Mouse (Mus musculus): ENCODE data around the gene Tcf7l1. TPM values are rescaled to one million over a fixed set of nuclear protein-coding genes. Genes with fewer than 3 reads are reported as not detected.

Tcf7l1 gene
- total and polyA plus RNA-seq, 2 experiments from 2014 or later: 3.1 to 5.8 TPM

DNA sequence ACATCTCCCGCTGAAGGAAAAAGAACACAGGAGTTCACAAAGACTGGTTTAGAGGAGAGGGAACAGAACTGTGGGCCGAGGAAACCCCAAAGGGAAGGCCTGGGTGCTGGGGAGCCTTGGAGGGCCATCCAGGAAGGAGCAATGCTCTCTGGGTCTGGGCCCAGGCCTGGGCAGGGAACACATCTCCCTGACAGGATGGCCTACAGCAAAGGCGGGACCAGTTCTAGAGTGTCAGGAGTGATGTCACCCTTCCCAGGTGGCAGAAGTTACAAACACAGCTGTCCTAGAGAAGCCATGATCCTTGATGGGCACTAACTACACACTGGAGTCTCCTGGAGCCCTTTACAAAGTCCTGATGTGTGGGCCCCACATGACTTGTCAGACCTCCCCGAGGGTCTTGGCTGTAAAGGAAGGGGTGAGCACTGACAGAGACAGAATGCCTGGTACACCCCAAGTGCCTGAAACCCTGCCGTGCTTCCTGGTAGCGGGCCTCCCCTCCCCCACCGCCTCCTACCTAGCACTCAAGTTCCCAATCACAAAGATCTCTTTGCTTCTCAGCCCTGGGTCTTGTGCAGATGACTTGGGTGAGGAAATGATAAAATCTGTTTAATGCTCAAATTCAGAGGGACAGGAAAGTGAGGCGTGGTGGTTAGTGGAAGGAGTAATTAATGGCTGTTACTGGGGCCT lies 64.4 kb downstream of the Tcf7l1 start:
- Histone ChIP-seq H3K27me3 (ENCODE audit: insufficient read depth, low read length) (no peaks in the 10 kb centered on the region), H3K9ac (replicated peaks; ENCODE audit: low read length, poor library complexity, severe bottlenecking) (no peak overlapping the region), H3K27ac (ENCODE audit: low read depth, low read length) (no peak overlapping the region), H3K4me3 (ENCODE audit: low read depth, low read length) (no peak overlapping the region), H3K36me3 (ENCODE audit: insufficient read depth, low read length) (no peaks in the 10 kb centered on the region), H3K4me1 (ENCODE audit: insufficient read depth, low read length) (peaks cover 5% of the 10 kb centered on the region), H3K4me2 (ENCODE audit: low read depth, low read length, poor library complexity, severe bottlenecking) (no peak overlapping the region), H3K9me3 (ENCODE audit: low read length) (no peaks in the 10 kb centered on the region)
- ATAC-seq (ENCODE audit: low FRiP score): no peak
- WGBS: 71% methylated on average over 8 of the region's 8 CpGs
- DNase-seq (ENCODE audit: low spot score): no peak
- TF ChIP-seq CTCF (IDR thresholded peaks at IDR 0.05): no peak

DNA sequence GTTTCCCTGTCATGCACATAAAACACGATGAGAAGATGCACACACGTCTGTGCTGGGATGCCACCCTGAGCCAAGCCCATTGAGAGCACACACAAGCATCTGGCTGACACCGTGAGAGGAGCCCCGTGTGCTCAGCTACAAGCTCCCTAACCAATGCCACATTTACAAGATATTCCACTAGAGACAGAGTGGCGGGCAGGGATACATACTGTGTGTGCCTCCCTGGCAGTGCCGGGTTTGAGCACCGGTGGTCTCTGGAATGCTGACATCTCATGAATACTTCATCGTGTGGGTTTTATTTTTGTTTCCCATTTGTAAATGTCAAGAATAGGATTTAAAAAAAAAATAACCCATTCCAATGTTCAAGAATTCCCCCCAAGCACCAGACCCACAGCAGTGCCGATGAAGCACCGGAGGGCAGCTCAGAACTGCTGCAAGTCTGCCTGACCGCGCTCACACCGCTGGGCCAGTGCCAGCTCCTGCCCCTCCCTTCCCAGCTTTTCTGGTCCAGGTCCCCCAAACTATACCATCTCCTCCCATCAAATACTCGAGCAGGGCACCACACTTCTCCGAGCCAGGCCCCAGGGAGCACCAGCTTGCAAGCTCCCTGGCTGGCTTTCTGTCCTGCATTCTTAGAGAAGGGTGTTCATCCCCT lies 65.2 kb downstream of the Tcf7l1 start:
- Histone ChIP-seq H3K27me3 (ENCODE audit: insufficient read depth, low read length) (no peaks in the 10 kb centered on the region), H3K4me2 (ENCODE audit: low read depth, low read length, poor library complexity, severe bottlenecking) (no peak overlapping the region), H3K9me3 (ENCODE audit: low read length) (no peaks in the 10 kb centered on the region), H3K9ac (replicated peaks; ENCODE audit: low read length, poor library complexity, severe bottlenecking) (no peak overlapping the region), H3K4me1 (ENCODE audit: insufficient read depth, low read length) (peaks cover 5% of the 10 kb centered on the region), H3K4me3 (ENCODE audit: low read depth, low read length) (no peak overlapping the region), H3K27ac (ENCODE audit: low read depth, low read length) (no peak overlapping the region), H3K36me3 (ENCODE audit: insufficient read depth, low read length) (no peaks in the 10 kb centered on the region)
- ATAC-seq (ENCODE audit: low FRiP score): no peak
- no peak for TF ChIP-seq CTCF (IDR thresholded peaks at IDR 0.05)
- no peak for DNase-seq (ENCODE audit: low spot score)
- 55% methylated on average over 15 of the region's 15 CpGs for WGBS

GRCm38 (mm10) chr6:72723143-72723542 lies 65.9 kb downstream of the Tcf7l1 start:
- Histone ChIP-seq H3K4me1 (ENCODE audit: insufficient read depth, low read length) (peaks cover 1% of the 10 kb centered on the region; the same call in 1 of the 2 replicates), H3K9ac (replicated peaks; ENCODE audit: low read length, poor library complexity, severe bottlenecking) (no peak overlapping the region), H3K27me3 (ENCODE audit: insufficient read depth, low read length) (no peaks in the 10 kb centered on the region), H3K27ac (ENCODE audit: low read depth, low read length) (no peak overlapping the region), H3K36me3 (ENCODE audit: insufficient read depth, low read length) (no peaks in the 10 kb centered on the region), H3K9me3 (ENCODE audit: low read length) (no peaks in the 10 kb centered on the region), H3K4me3 (ENCODE audit: low read depth, low read length) (no peak overlapping the region), H3K4me2 (ENCODE audit: low read depth, low read length, poor library complexity, severe bottlenecking) (no peak overlapping the region)
- ATAC-seq (ENCODE audit: low FRiP score): no peak
- 95% methylated on average over 4 of the region's 4 CpGs for WGBS
- DNase-seq (ENCODE audit: low spot score): no peak
- no peak for TF ChIP-seq CTCF (IDR thresholded peaks at IDR 0.05)

DNA sequence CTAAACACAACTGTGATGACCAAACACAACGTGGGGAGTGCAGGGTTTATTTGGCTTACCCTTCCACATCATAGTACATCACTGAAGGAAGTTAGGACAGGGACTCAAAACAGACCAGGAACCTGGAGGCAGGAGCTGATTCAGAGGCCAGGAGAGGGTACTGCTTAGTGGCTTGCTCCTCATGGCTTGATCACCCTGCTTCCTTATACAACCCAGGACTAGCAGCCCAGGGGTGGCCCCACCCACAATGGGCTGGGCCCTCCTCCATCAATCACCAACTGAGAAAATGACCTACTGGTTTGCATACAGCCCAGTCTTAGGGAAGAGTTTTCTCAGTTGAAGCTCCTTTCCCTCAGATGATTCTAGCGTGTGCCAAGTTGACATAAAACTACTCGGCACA lies 68.2 kb downstream of the Tcf7l1 start:
- Histone ChIP-seq H3K9me3 (ENCODE audit: low read length) (no peaks in the 10 kb centered on the region), H3K4me1 (ENCODE audit: insufficient read depth, low read length) (no peaks in the 10 kb centered on the region), H3K4me3 (ENCODE audit: low read depth, low read length) (no peak overlapping the region), H3K9ac (replicated peaks; ENCODE audit: low read length, poor library complexity, severe bottlenecking) (no peak overlapping the region), H3K4me2 (ENCODE audit: low read depth, low read length, poor library complexity, severe bottlenecking) (no peak overlapping the region), H3K27me3 (ENCODE audit: insufficient read depth, low read length) (no peaks in the 10 kb centered on the region), H3K27ac (ENCODE audit: low read depth, low read length) (no peak overlapping the region), H3K36me3 (ENCODE audit: insufficient read depth, low read length) (no peaks in the 10 kb centered on the region)
- no peak for DNase-seq (ENCODE audit: low spot score)
- WGBS: 93% methylated on average over 3 of the region's 3 CpGs
- TF ChIP-seq CTCF (IDR thresholded peaks at IDR 0.05): no peak
- no peak for ATAC-seq (ENCODE audit: low FRiP score)

DNA sequence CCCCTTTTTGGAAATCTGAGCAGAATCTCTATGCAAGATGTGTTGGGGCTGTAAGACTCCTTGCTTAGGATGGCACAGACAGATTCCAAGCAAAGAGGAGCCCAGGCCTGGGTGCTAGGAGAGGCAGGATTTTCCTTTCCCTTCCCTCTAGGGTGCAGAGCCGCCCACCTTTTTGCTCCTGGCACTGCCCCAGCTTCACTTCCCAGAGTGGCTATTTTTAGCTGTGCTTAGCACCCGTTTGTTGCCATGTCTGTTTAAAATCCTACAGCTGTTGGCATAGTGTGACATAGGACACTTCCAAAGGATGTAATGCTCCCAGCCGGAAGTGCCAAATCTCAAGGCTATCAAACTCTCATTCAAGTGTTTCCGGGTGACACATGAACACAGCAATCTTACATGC lies 74.3 kb downstream of the Tcf7l1 start:
- no peak for TF ChIP-seq CTCF (IDR thresholded peaks at IDR 0.05)
- Histone ChIP-seq H3K27me3 (ENCODE audit: insufficient read depth, low read length) (no peaks in the 10 kb centered on the region), H3K9ac (replicated peaks; ENCODE audit: low read length, poor library complexity, severe bottlenecking) (0 out of 2 replicates have a peak overlapping the region, but pooled peaks have one; percentile 24), H3K27ac (ENCODE audit: low read depth, low read length) (no peak overlapping the region), H3K4me2 (ENCODE audit: low read depth, low read length, poor library complexity, severe bottlenecking) (no peak overlapping the region), H3K9me3 (ENCODE audit: low read length) (no peaks in the 10 kb centered on the region), H3K4me3 (ENCODE audit: low read depth, low read length) (no peak overlapping the region), H3K4me1 (ENCODE audit: insufficient read depth, low read length) (peaks cover 11% of the 10 kb centered on the region; the same call in 1 of the 2 replicates), H3K36me3 (ENCODE audit: insufficient read depth, low read length) (no peaks in the 10 kb centered on the region)
- 57% methylated on average over 4 of the region's 4 CpGs for WGBS
- peak; percentile 34 for DNase-seq (ENCODE audit: low spot score)
- no peak for ATAC-seq (ENCODE audit: low FRiP score)

DNA sequence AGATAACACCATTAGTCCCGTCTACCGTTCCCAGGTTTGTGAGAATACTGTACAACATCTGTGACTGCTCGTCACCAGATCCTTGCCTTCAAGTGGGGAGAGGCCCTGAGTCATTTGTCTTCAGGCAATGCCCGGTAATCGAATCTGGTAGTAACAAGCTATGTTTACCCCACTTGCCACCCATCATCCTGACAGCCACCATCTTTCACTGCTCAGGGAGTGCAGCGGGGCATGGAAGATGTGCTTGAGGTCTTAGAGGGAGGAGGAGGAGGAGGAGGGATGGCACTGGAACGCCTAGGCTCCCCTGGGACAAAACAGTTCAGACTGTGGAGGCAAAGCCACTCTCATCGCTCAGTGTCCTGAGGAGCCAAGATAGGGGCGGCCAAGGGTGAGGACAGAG lies 74.8 kb downstream of the Tcf7l1 start:
- WGBS: 62% methylated on average over 9 of the region's 9 CpGs
- no peak for DNase-seq (ENCODE audit: low spot score)

More for the DNA sequence above, 74.8 kb downstream of the Tcf7l1 start:
- no peaks in the 10 kb centered on the region for H3K27me3 ChIP-seq (ENCODE audit: insufficient read depth, low read length)
- H3K27ac ChIP-seq (ENCODE audit: low read depth, low read length): no peak overlapping the region
- no peaks in the 10 kb centered on the region for H3K9me3 ChIP-seq (ENCODE audit: low read length)
- H3K4me2 ChIP-seq (ENCODE audit: low read depth, low read length, poor library complexity, severe bottlenecking): no peak overlapping the region
- no peak overlapping the region for H3K9ac ChIP-seq (replicated peaks; ENCODE audit: low read length, poor library complexity, severe bottlenecking)
- H3K36me3 ChIP-seq (ENCODE audit: insufficient read depth, low read length): no peaks in the 10 kb centered on the region
- TF ChIP-seq CTCF (IDR thresholded peaks at IDR 0.05): no peak
- no peak for ATAC-seq (ENCODE audit: low FRiP score)
- H3K4me3 ChIP-seq (ENCODE audit: low read depth, low read length): no peak overlapping the region
- H3K4me1 ChIP-seq (ENCODE audit: insufficient read depth, low read length): peaks cover 11% of the 10 kb centered on the region; the same call in 1 of the 2 replicates

Data from midbrain, postnatal 0 days (tissue).